Mouse (Mus musculus) midbrain, embryonic 12.5 days (tissue): Measurements from ENCODE around the gene Cox6a2. TPM values are rescaled to one million over a fixed set of nuclear protein-coding genes. Genes with fewer than 3 reads are reported as not detected.

Source experiments
- ATAC-seq: fragments of 200-750 bp; cut with Nextera tagmentation; 2 replicates; pipeline ENCODE4 v1.8.0; 2017; ENCODE audit warnings: low read depth, moderate TSS enrichment, moderate library complexity; ENCODE audit not compliant: low FRiP score
- H3K27ac ChIP-seq: fragments of 300-500 bp; sonication (generic); replicated peaks from 2 replicates; pipeline ENCODE4 v1.5.1; 2016; ENCODE audit warnings: mild to moderate bottlenecking
- H3K27me3 ChIP-seq: fragments of 300-500 bp; sonication (generic); 2 replicates; pipeline ENCODE4 v1.6.1; 2016; ENCODE audit warnings: mild to moderate bottlenecking
- H3K36me3 ChIP-seq: fragments of 300-500 bp; sonication (generic); 2 replicates; pipeline ENCODE4 v1.6.1; 2016
- H3K4me1 ChIP-seq: fragments of 300-500 bp; sonication (generic); 2 replicates; pipeline ENCODE4 v1.6.1; 2016
- H3K4me2 ChIP-seq: fragments of 300-500 bp; sonication (generic); replicated peaks from 2 replicates; pipeline ENCODE4 v1.6.1; 2016; ENCODE audit warnings: mild to moderate bottlenecking, moderate library complexity
- H3K4me3 ChIP-seq: fragments of 300-500 bp; sonication (generic); 2 replicates; pipeline ENCODE4 v1.5.1; 2016; ENCODE audit warnings: mild to moderate bottlenecking
- H3K9ac ChIP-seq: fragments of 300-500 bp; sonication (generic); replicated peaks from 2 replicates; pipeline ENCODE4 v1.6.1; 2016; ENCODE audit warnings: mild to moderate bottlenecking, moderate library complexity
- H3K9me3 ChIP-seq: fragments of 300-500 bp; sonication (generic); 2 replicates; pipeline ENCODE4 v1.6.1; 2016; ENCODE audit warnings: mild to moderate bottlenecking
- WGBS: fragments of 180-500 bp; shearing (Covaris S2); methylation state at CpG from one replicate; pipeline ENCODE4 v1.1.7; 2016; 5-methylcytosine and 5-hydroxymethylcytosine counted together
- polyA plus RNA-seq: library from polyadenylated mRNA; unstranded; fragments of >200 nt; fragmentation: Nextera tagmentation; extraction: Ambion mirVana; gene quantifications from 2 replicates; pipeline ENCODE4 v1.2.1, GENCODE M21; 2016

The Cox6a2 gene
- polyA plus RNA-seq, 1 experiment from 2014 or later = not detected

- WGBS = 49% methylated on average over 10 of the region's 10 CpGs
- H3K9me3 ChIP-seq = no peaks in the 10 kb centered on the region
- H3K4me2 ChIP-seq = no peak overlapping the region
- H3K4me1 ChIP-seq = peaks cover 27% of the 10 kb centered on the region
- H3K27me3 ChIP-seq = peaks cover 12% of the 10 kb centered on the region
- H3K9ac ChIP-seq = no peak overlapping the region
- no peak for ATAC-seq
- H3K36me3 ChIP-seq = peaks cover 45% of the 10 kb centered on the region
- no peak overlapping the region for H3K4me3 ChIP-seq
- H3K27ac ChIP-seq = no peak overlapping the region
These were observed 37.7 kb upstream of the Cox6a2 start for GRCm38 (mm10) chr7:128243921-128244320.

GRCm38 (mm10) chr7:128242331-128242730, 36.1 kb upstream of the Cox6a2 start:
- H3K4me1 ChIP-seq = peaks cover 28% of the 10 kb centered on the region

GRCm38 (mm10) chr7:128240131-128240784, 34.1 kb upstream of the Cox6a2 start:
- peaks cover 21% of the 10 kb centered on the region for H3K4me1 ChIP-seq
- H3K36me3 ChIP-seq = peaks cover 45% of the 10 kb centered on the region
- H3K9me3 ChIP-seq = no peaks in the 10 kb centered on the region
- 92% methylated on average over 27 of the region's 27 CpGs for WGBS
- no peak overlapping the region for H3K4me2 ChIP-seq
- no peak overlapping the region for H3K27ac ChIP-seq
- H3K9ac ChIP-seq = no peak overlapping the region
- ATAC-seq = no peak
- H3K4me3 ChIP-seq = no peak overlapping the region
- H3K27me3 ChIP-seq = no peaks in the 10 kb centered on the region

More at GRCm38 (mm10) chr7:128242331-128242730, 36.1 kb upstream of the Cox6a2 start:
- Histone ChIP-seq H3K9me3 (no peaks in the 10 kb centered on the region), H3K4me3 (no peak overlapping the region), H3K4me2 (no peak overlapping the region), H3K27ac (no peak overlapping the region), H3K36me3 (peaks cover 45% of the 10 kb centered on the region), H3K9ac (no peak overlapping the region), H3K27me3 (no peaks in the 10 kb centered on the region; the same call in none of the 2 replicates)
- ATAC-seq = no peak
- WGBS = 93% methylated on average over 16 of the region's 16 CpGs

- ATAC-seq = no peak
- no peaks in the 10 kb centered on the region for H3K9me3 ChIP-seq
- peaks cover 35% of the 10 kb centered on the region for H3K36me3 ChIP-seq
- 0 out of 2 replicates have a peak overlapping the region, but pooled peaks have one; percentile 6 for H3K9ac ChIP-seq
- peak overlapping the region; percentile 90 for H3K27ac ChIP-seq
- WGBS = 26% methylated on average over 4 of the region's 4 CpGs
- H3K4me1 ChIP-seq = peaks cover 21% of the 10 kb centered on the region
- no peaks in the 10 kb centered on the region for H3K27me3 ChIP-seq
- H3K4me3 ChIP-seq = peak overlapping the region; percentile 61
- peak overlapping the region; percentile 85 for H3K4me2 ChIP-seq
These were observed 32.8 kb upstream of the Cox6a2 start for GRCm38 (mm10) chr7:128238991-128239390.

GRCm38 (mm10) chr7:128237927-128238778, 32.0 kb upstream of the Cox6a2 start, which contains the start of gene 9130023H24Rik:
Gene 9130023H24Rik (minus strand): TSS chr7:128238031.
- H3K27ac ChIP-seq = peak within 1 kb of the TSS; percentile 90
- WGBS = under 1% methylated on average over 71 of the region's 72 CpGs
- H3K4me3 ChIP-seq = peak within 1 kb of the TSS; percentile 61
- peak within 1 kb of the TSS; percentile 85 for H3K4me2 ChIP-seq
- ATAC-seq = peak; percentile 90
- H3K9ac ChIP-seq = peak within 1 kb of the TSS; percentile 63
- H3K27me3 ChIP-seq = no peaks in the 10 kb centered on the region
- H3K36me3 ChIP-seq = peaks cover 35% of the 10 kb centered on the region
- H3K9me3 ChIP-seq = no peaks in the 10 kb centered on the region
- peaks cover 21% of the 10 kb centered on the region for H3K4me1 ChIP-seq

- peak overlapping the region; percentile 58 for H3K9ac ChIP-seq
- under 1% methylated on average over 25 of the region's 25 CpGs for WGBS
- peak overlapping the region; percentile 61 for H3K4me3 ChIP-seq
- no peak; the same call in 1 of the 2 replicates for ATAC-seq
- H3K36me3 ChIP-seq = peaks cover 31% of the 10 kb centered on the region
- H3K9me3 ChIP-seq = no peaks in the 10 kb centered on the region
- H3K27ac ChIP-seq = peak overlapping the region; percentile 90
- H3K4me2 ChIP-seq = peak overlapping the region; percentile 85
- H3K27me3 ChIP-seq = no peaks in the 10 kb centered on the region
- H3K4me1 ChIP-seq = peaks cover 21% of the 10 kb centered on the region
These were observed 31.4 kb upstream of the Cox6a2 start for GRCm38 (mm10) chr7:128237593-128237926.

- WGBS = 25% methylated on average over 37 of the region's 37 CpGs
- H3K4me2 ChIP-seq = peak within 1 kb of the TSS; percentile 85
- no peaks in the 10 kb centered on the region for H3K27me3 ChIP-seq
- peak within 1 kb of the TSS; percentile 63 for H3K9ac ChIP-seq
- H3K9me3 ChIP-seq = no peaks in the 10 kb centered on the region
- peak within 1 kb of the TSS; percentile 61 for H3K4me3 ChIP-seq
- peaks cover 26% of the 10 kb centered on the region for H3K36me3 ChIP-seq
- no peak; the same call in 1 of the 2 replicates for ATAC-seq
- peaks cover 21% of the 10 kb centered on the region for H3K4me1 ChIP-seq
- peak within 1 kb of the TSS; percentile 90 for H3K27ac ChIP-seq
These were observed 30.8 kb upstream of the Cox6a2 start, which contains the start of gene Armc5 for GRCm38 (mm10) chr7:128236856-128237592. Gene Armc5 (plus strand): TSS chr7:128237342.

- Histone ChIP-seq H3K27me3 (no peaks in the 10 kb centered on the region), H3K4me3 (no peak overlapping the region), H3K9ac (no peak overlapping the region; the same call in 1 of the 2 replicates), H3K4me1 (peaks cover 21% of the 10 kb centered on the region), H3K36me3 (peaks cover 20% of the 10 kb centered on the region), H3K9me3 (no peaks in the 10 kb centered on the region), H3K27ac (peak overlapping the region; percentile 90; the same call in 1 of the 2 replicates), H3K4me2 (0 out of 2 replicates have a peak overlapping the region, but pooled peaks have one; percentile 85)
- 93% methylated on average over 13 of the region's 13 CpGs for WGBS
- ATAC-seq = no peak
These were observed 30.2 kb upstream of the Cox6a2 start for GRCm38 (mm10) chr7:128236426-128236825.

- no peak overlapping the region for H3K27ac ChIP-seq
- H3K36me3 ChIP-seq = peaks cover 11% of the 10 kb centered on the region
- no peaks in the 10 kb centered on the region for H3K9me3 ChIP-seq
- H3K27me3 ChIP-seq = no peaks in the 10 kb centered on the region
- no peak overlapping the region for H3K4me2 ChIP-seq
- H3K4me3 ChIP-seq = no peak overlapping the region
- 88% methylated on average over 1 of the region's 1 CpGs for WGBS
- no peak overlapping the region for H3K9ac ChIP-seq
- ATAC-seq = no peak
- H3K4me1 ChIP-seq = peaks cover 21% of the 10 kb centered on the region
These were observed 29.3 kb upstream of the Cox6a2 start for GRCm38 (mm10) chr7:128235481-128235880.

- WGBS = 87% methylated on average over 2 of the region's 2 CpGs
- H3K4me2 ChIP-seq = no peak overlapping the region
- no peaks in the 10 kb centered on the region for H3K27me3 ChIP-seq
- no peak for ATAC-seq
- no peak overlapping the region for H3K9ac ChIP-seq
- peaks cover 4% of the 10 kb centered on the region; the same call in 1 of the 2 replicates for H3K36me3 ChIP-seq
- no peak overlapping the region for H3K27ac ChIP-seq
- no peaks in the 10 kb centered on the region for H3K9me3 ChIP-seq
- H3K4me3 ChIP-seq = no peak overlapping the region
- peaks cover 20% of the 10 kb centered on the region for H3K4me1 ChIP-seq
These were observed 28.6 kb upstream of the Cox6a2 start for GRCm38 (mm10) chr7:128234796-128235195.

- ATAC-seq = no peak
- H3K4me1 ChIP-seq = peaks cover 4% of the 10 kb centered on the region
- H3K36me3 ChIP-seq = no peaks in the 10 kb centered on the region
- H3K9ac ChIP-seq = no peak overlapping the region
- H3K27ac ChIP-seq = no peak overlapping the region
- no peak overlapping the region for H3K4me2 ChIP-seq
- WGBS = 55% methylated on average over 8 of the region's 8 CpGs
- H3K27me3 ChIP-seq = no peaks in the 10 kb centered on the region
- H3K9me3 ChIP-seq = no peaks in the 10 kb centered on the region
- no peak overlapping the region for H3K4me3 ChIP-seq
These were observed 25.6 kb upstream of the Cox6a2 start for GRCm38 (mm10) chr7:128231741-128232140.
